Mouse (Mus musculus) right cerebral cortex, postnatal 14 days (tissue): ENCODE measurements at regions not wholly inside any gene's neighbourhood (a gene's known extent, or its start where the extent isn't known, plus 50 kb on each side); places are given as distances from the start of the nearest gene placed in this dataset.

Experiments used
- DNase-seq: peaks from one replicate; pipeline ENCODE4 v3.0.0; 2022

GRCm38 (mm10) chr8:26287665-26288064, 168.3 kb downstream of the Gm45692 start:
- DNase-seq: no peak

GRCm38 (mm10) chr8:26288163-26288562, 168.8 kb downstream of the Gm45692 start:
- DNase-seq: no peak

GRCm38 (mm10) chr8:26298066-26298804, 178.9 kb downstream of the Gm45692 start:
- no peak for DNase-seq

- no peak for DNase-seq
These were observed 180.9 kb downstream of the Gm45692 start for GRCm38 (mm10) chr8:26300246-26300645.

- no peak for DNase-seq
These were observed 182.6 kb downstream of the Gm45692 start for GRCm38 (mm10) chr8:26301961-26302360.

- no peak for DNase-seq
These were observed 185.2 kb downstream of the Gm45692 start for GRCm38 (mm10) chr8:26304566-26304965.

- DNase-seq: no peak
These were observed 185.9 kb downstream of the Gm45692 start for GRCm38 (mm10) chr8:26305061-26305879.

GRCm38 (mm10) chr8:26308121-26308641, 188.8 kb downstream of the Gm45692 start:
- no peak for DNase-seq

- DNase-seq: no peak
These were observed 190.4 kb downstream of the Gm45692 start for GRCm38 (mm10) chr8:26309764-26310163.

- DNase-seq: no peak
These were observed 204.4 kb downstream of the Gm45692 start for GRCm38 (mm10) chr8:26323606-26324350.

- DNase-seq: no peak
These were observed 205.3 kb downstream of the Gm45692 start for GRCm38 (mm10) chr8:26324606-26325005.

- DNase-seq: no peak
These were observed 210.5 kb downstream of the Gm45692 start for GRCm38 (mm10) chr8:26329813-26330212.

GRCm38 (mm10) chr8:26336906-26337650, 217.7 kb downstream of the Gm45692 start:
- no peak for DNase-seq

- DNase-seq: peak; percentile 54
These were observed 225.7 kb downstream of the Gm45692 start for GRCm38 (mm10) chr8:26345078-26345477.

- DNase-seq: no peak
These were observed 229.9 kb downstream of the Gm45692 start for GRCm38 (mm10) chr8:26349231-26349630.

GRCm38 (mm10) chr8:26349854-26350253, 230.5 kb downstream of the Gm45692 start:
- no peak for DNase-seq

GRCm38 (mm10) chr8:26350616-26351015, 231.3 kb downstream of the Gm45692 start:
- DNase-seq: no peak

GRCm38 (mm10) chr8:26351643-26352540, 232.6 kb downstream of the Gm45692 start:
- no peak for DNase-seq

GRCm38 (mm10) chr8:26352541-26353010, 233.2 kb downstream of the Gm45692 start:
- no peak for DNase-seq

- DNase-seq: no peak
These were observed 234.1 kb downstream of the Gm45692 start for GRCm38 (mm10) chr8:26353476-26353875.

GRCm38 (mm10) chr8:26354516-26354915, 235.2 kb downstream of the Gm45692 start:
- DNase-seq: no peak
